Mouse (Mus musculus): Measurements from ENCODE around the gene Ttll5.

Ttll5 gene

GRCm38 (mm10) chr12:85971655-85972054 is 147.2 kb downstream of the Ttll5 start:
- 79% methylated on average over 4 of the region's 4 CpGs for WGBS

- WGBS: 38% methylated on average over 4 of the region's 4 CpGs
Observed at GRCm38 (mm10) chr12:85973526-85973925, 149.1 kb downstream of the Ttll5 start.

GRCm38 (mm10) chr12:85974030-85974429 is 149.6 kb downstream of the Ttll5 start:
- 40% methylated on average over 4 of the region's 4 CpGs for WGBS

GRCm38 (mm10) chr12:85979996-85980395 is 155.5 kb downstream of the Ttll5 start:
- 34% methylated on average over 5 of the region's 5 CpGs for WGBS

GRCm38 (mm10) chr12:85985524-85985923 is 161.1 kb downstream of the Ttll5 start:
- 81% methylated on average over 4 of the region's 4 CpGs for WGBS

GRCm38 (mm10) chr12:85986024-85986423 is 161.6 kb downstream of the Ttll5 start:
- 70% methylated on average over 7 of the region's 7 CpGs for WGBS

GRCm38 (mm10) chr12:85986540-85987443 is 162.3 kb downstream of the Ttll5 start:
- 51% methylated on average over 13 of the region's 13 CpGs for WGBS

- WGBS: 65% methylated on average over 5 of the region's 5 CpGs
Observed at GRCm38 (mm10) chr12:85987444-85987889, 163.0 kb downstream of the Ttll5 start.

GRCm38 (mm10) chr12:85988121-85988520 is 163.7 kb downstream of the Ttll5 start:
- 84% methylated on average over 4 of the region's 4 CpGs for WGBS

- WGBS: 88% methylated on average over 4 of the region's 4 CpGs
Observed at GRCm38 (mm10) chr12:85988818-85989377, 164.4 kb downstream of the Ttll5 start.

- WGBS: 52% methylated on average over 7 of the region's 7 CpGs
Observed at GRCm38 (mm10) chr12:85992013-85992837, 167.8 kb downstream of the Ttll5 start.

GRCm38 (mm10) chr12:85992838-85993234 is 168.4 kb downstream of the Ttll5 start:
- 85% methylated on average over 2 of the region's 2 CpGs for WGBS

GRCm38 (mm10) chr12:85993790-85994360 is 169.4 kb downstream of the Ttll5 start:
- WGBS: 94% methylated on average over 5 of the region's 5 CpGs

- 23% methylated on average over 9 of the region's 9 CpGs for WGBS
Observed at GRCm38 (mm10) chr12:86000641-86001073, 176.2 kb downstream of the Ttll5 start.

GRCm38 (mm10) chr12:86001120-86001655 is 176.7 kb downstream of the Ttll5 start:
- WGBS: 24% methylated on average over 7 of the region's 7 CpGs

- 99% methylated on average over 3 of the region's 3 CpGs for WGBS
Observed at GRCm38 (mm10) chr12:86004627-86005026, 180.2 kb downstream of the Ttll5 start.

GRCm38 (mm10) chr12:86007377-86007776 is 182.9 kb downstream of the Ttll5 start:
- WGBS: 51% methylated on average over 3 of the region's 3 CpGs

- WGBS: 82% methylated on average over 5 of the region's 5 CpGs
Observed at GRCm38 (mm10) chr12:86010656-86011055, 186.2 kb downstream of the Ttll5 start.

GRCm38 (mm10) chr12:86012195-86012594 is 187.7 kb downstream of the Ttll5 start:
- WGBS: 71% methylated on average over 2 of the region's 2 CpGs

GRCm38 (mm10) chr12:86014174-86014573 is 189.7 kb downstream of the Ttll5 start:
- 89% methylated on average over 2 of the region's 2 CpGs for WGBS

- 78% methylated on average over 3 of the region's 3 CpGs for WGBS
Observed at GRCm38 (mm10) chr12:86014621-86015020, 190.2 kb downstream of the Ttll5 start.
